Mouse (Mus musculus): ENCODE data around the gene Olfr522.

Olfr522 gene

GRCm38 (mm10) chr7:140164664-140165063, at the start of gene Olfr522:
Gene Olfr522, minus strand, starts transcription at chr7:140164764.
- in situ Hi-C loops (cut with MboI, MseI), result no loop called here

DNA sequence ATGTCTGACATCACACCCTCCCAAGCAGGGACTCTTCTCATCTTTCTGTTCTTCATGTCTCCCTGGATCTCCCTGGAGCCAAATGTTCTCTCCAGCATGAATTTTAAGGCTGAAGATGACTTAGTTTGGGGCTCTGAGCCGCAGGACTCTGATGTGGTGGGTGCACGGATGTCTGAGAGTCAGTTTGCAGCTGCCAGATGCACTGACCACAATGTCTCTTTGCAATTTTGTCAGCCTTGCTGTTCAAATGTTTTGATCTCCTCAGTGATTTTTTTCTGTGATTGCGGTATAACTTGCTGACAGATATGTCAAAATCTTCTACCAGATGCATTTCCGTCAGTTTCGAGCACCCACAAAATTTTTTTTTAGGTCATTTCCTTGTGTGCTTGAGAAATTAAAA, 49.3 kb upstream of the Olfr522 start:
- in situ Hi-C loops (cut with MboI, MseI), result no loop called here

DNA sequence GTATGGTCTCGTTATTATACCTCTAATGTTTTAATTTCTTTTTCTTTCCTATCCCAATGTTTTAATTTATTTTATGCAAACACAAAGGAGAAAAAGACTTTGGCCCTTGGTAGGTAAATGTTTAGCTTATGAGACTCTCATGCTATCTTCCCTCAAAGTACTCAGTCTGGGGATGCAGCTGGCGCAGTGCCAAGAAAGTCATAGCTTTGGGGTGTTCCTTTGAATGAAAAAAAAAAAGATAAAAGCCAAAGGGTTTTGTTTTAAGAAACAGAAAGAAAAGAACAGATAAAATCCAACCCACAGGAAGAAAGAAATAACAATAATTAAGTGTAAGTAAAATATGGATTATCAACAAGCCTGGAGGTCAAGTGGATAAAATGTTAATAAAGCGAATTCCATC, 44.1 kb upstream of the Olfr522 start:
- in situ Hi-C loops (cut with MboI, MseI), result no loop called here

DNA sequence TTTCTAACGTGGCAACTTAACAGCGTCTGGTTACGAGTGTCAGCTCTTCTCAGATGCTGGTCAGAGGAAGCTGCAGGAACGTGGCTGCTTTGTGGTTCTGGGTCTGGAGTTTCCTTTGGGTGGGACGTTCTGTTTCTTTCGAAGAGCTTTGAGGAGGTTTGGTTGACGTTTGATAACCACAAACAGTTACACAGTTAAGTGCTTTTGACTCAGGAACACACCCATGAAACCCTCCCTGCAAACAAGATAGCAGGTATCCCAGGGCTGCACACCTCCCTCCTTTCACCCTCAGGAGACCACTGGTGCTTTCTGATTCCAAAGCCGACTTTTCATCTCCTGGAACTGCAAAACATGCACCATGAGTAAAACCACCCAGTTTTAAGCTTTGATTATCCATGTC, 43.6 kb upstream of the Olfr522 start:
- in situ Hi-C loops (cut with MboI, MseI), result no loop called here

GRCm38 (mm10) chr7:140206904-140207303, 42.3 kb upstream of the Olfr522 start:
- in situ Hi-C loops (cut with MboI, MseI), result no loop called here

- in situ Hi-C loops (cut with MboI, MseI), result no loop called here
These were observed 41.3 kb upstream of the Olfr522 start, which contains the start of gene Olfr524 for GRCm38 (mm10) chr7:140205864-140206263. Gene Olfr524, minus strand, starts transcription at chr7:140205964.

DNA sequence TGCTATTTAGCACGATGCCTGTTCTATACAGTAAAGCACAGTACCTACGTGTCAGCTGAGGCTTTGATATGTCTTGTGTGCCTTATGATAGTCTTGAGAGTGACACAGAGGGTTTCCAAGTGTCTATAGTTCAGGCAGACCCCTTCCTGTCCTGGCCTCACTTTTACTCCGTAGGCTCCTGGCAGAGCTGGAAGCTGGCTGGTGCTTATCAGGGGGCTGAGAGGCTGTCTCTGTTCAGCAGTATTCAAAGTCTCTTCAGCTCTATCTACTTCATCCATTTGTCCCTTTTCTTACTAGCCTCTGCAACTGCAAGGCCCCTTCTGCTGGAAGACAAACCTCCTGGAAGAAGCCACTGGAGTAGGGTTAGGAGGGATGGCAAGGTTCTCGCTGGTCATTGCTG, 36.5 kb upstream of the Olfr522 start:
- in situ Hi-C loops (cut with MboI, MseI), result no loop called here

- in situ Hi-C loops (cut with MboI, MseI), result no loop called here
These were observed 31.4 kb upstream of the Olfr522 start for GRCm38 (mm10) chr7:140196002-140196401.

DNA sequence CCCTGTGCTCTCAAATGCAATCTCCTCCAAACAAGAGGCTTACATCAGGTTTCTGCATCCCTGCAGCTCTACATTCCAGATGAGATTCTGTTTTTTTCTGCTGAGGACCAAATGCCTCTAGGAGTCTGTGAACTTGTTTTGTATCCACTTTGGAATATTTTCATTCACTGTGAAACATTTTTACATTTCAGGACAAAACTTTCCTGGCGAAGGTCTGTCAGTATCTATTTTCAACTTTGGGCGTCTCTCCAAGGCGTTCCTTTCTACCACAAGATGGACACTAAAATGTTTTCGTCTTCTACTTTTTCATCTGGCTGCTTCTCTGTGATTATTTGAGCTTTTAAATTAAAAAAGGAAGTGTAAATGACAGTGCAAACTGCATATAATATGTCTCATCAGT, 29.5 kb upstream of the Olfr522 start:
- in situ Hi-C loops (cut with MboI, MseI), result no loop called here

DNA sequence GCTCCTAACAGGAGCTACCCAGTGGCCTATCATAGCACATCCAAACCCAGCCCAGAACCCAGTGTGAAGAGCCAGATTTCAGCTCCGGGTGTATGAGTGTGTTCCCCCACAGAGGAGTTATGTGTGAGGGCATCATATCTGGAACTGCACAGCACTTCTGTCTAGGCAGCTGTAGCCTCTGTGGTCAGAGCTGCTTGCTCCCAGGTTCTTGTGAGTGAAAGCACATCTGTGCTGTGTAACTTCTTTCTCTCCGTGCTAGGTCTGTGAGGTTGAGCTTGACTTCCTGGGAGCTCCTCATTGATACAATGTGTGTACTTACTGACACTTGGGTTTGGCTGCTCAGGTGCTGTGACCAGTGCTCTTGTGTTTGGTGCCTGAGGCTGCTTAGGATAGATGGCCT, 28.3 kb upstream of the Olfr522 start:
- in situ Hi-C loops (cut with MboI, MseI), result no loop called here

DNA sequence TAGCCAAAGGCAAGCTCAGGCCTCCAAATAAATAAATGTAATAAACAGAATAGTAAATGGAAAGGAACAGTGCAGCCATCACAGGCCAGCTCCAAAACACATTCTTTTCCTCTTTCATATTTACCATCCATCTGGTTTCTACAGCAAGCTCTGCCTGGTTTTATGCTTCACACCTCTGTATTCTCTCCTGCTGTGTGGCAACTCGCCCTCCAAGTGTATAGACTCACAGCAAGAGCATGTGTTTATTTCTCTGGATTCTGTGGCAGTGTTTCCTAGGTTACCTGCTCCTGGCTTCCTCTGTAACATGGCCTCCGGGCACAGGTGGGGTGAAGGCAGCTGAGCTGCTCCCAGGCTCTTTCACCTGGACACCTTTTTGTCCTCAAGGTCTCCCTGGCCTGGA, 27.9 kb upstream of the Olfr522 start:
- in situ Hi-C loops (cut with MboI, MseI), result no loop called here

- in situ Hi-C loops (cut with MboI, MseI), result no loop called here
These were observed 25.9 kb upstream of the Olfr522 start for GRCm38 (mm10) chr7:140190435-140190834.

DNA sequence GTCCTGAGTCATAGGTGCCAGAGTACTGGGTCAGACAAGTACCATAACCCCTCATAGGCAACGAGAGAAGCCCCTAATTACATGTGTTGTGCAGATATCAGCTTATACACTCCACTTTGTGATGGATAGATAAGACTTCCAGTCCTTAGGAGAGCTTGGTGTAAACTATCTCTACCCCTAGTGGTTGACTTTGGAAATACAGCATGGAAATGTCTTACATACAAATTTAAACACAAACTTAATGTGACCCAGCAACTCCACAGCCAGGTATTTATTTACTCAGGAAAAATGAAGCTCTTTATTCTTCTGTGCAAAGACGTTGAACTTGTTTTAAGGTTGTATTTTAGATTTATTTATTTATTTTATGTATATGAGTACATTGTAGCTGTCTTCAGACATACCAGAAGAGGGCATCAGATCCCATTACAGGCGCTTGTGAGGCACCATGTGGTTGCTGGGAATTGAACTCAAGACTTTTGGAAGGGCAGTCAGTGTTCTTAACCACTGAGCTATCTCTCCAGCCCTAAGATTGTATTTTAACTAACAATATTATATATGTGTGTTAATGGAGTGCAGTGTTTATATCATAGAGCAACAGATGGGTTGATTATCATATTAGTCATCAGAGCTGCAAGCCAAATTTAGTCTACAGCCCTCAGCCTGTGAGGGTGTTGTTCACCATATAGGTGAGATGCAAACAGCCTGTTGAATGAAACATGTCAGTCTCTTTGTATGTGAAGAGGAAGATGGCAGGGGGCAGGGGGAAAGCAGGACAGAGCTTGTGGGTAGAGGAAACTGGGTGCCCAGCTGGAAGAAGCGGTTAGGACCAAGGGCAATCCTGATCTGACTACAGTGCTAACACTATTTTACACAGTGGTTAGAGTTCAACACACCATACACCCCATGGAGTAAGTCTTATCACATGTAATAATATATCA, 24.1 kb upstream of the Olfr522 start:
- in situ Hi-C loops (cut with MboI, MseI), result loop anchor here (10.0 kb wide), 1 partner anchor 616 kb away; no protein-coding TSS in a partner anchor

DNA sequence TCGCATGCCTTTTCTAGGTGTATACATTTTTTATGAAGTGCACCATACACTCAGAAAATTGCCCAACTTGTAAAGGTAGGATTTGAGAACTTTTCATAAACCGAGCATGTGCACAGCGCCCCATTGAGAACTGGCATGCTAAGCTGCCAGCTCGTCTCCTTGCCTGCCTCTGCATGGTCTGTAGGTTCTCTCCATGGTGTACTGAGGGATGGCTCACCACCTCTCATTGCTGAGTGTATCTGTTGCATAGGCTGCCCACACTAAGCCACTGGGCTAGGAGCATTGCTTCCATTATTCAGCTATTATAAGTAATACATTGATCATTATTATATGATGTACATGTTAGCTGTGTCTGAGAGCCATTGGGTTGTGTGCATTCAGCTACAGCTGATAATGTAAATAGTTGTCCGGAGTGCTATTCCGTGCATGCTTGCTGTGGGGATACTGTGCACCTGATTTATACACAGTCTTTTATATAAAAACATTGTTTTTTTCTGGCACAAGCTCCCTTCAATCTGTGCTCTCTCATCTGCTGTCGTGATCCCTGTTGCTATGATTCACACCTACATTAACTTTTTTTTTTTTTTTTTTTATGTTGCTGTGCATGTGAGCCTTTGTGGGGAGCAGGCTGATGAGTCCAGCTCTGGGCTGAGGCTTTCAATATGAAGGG, 23.3 kb upstream of the Olfr522 start:
- in situ Hi-C loops (cut with MboI, MseI), result loop anchor here (10.0 kb wide), 1 partner anchor 617 kb away; no protein-coding TSS in a partner anchor

DNA sequence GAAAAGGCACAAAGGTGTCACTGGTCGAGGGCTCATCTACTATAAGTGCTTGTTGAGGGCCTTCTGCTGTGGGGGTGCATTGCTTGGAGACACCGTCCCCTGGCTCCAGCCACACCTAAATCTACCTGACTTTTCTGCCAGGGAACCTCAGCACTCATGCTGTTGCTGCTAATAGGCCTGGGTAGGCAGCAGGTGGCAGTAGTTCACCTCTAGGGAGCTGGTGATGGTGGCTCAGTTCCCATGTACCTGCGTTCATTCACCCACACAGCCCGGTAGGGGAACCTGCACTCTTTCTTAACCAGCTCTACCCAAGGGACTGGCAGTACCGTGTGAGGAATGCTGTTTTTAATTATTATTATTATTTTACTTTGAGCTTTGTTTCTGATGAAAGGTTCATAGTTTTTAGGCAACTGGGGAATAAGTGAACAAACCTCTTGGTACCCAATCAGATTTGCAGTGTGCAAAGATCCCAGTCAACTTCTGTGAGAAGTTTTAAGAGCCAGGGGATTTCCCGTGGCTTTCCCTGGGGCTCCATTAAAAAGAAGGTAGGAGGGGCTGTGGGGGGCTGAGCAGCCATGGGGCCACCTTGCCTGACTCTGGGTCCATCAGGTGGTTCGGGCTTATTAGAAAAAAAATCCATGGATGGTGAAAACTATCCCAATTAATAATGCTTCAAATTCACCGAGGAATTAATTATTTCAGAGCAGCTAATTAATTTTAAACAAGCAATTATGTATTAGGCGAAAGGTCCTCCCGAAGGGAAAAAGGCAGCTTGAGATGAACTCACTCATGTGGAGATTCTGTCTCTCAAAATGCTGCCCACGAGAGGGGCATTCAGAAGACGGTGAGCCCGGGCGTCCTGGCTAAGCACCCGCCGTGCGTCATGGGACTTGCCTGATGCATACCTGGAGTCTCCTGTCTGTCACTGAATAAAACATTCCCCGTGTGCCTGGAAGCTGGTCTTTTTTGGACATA, 22.4 kb upstream of the Olfr522 start:
- in situ Hi-C loops (cut with MboI, MseI), result loop anchor here (10.0 kb wide), 1 partner anchor 618 kb away; no protein-coding TSS in a partner anchor

DNA sequence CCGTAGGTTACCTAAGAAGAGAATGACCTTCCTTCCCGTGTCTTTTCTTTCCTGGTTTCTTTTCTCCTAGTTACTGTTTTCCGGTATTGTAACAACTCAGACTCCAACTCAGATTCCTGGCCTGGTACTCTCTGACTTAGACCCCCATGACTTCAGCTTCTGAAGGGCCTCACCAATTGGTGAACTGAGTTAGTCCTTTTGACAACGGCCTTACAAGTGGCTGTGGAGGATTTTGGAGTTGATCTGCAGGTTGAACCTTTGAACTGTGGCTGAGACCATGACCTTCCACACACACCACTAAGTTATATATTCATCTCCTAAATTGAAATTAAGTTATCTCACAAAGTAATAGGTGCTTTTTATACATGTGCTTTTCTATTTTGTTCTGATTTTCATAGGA, 19.6 kb upstream of the Olfr522 start:
- in situ Hi-C loops (cut with MboI, MseI), result loop anchor here (10.0 kb wide), 1 partner anchor 621 kb away; no protein-coding TSS in a partner anchor

- in situ Hi-C loops (cut with MboI, MseI), result loop anchor here (10.0 kb wide), 1 partner anchor 624 kb away; no protein-coding TSS in a partner anchor
These were observed 16.1 kb upstream of the Olfr522 start for GRCm38 (mm10) chr7:140180692-140181091.

- in situ Hi-C loops (cut with MboI, MseI), result no loop called here
These were observed 14.6 kb upstream of the Olfr522 start for GRCm38 (mm10) chr7:140179176-140179575.

DNA sequence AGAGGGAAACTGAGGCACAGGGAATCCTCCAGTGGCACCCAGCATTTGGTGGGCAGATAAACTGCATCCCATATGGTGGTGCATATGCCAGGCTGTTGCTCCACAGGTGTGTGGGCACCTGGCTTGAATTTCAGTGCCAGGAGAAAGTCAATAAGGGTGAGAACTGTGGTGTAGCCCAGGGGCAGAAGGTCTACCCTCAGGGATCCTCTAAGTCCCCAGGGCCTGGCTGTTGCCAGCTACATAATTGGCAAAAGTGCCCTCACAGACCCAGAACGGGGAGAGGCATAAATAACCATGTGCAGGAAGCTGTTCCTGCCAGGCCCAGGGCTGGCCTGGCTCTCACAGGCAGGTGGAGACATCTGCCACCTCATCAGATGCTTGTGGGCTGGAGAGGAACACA, 8.4 kb upstream of the Olfr522 start, which contains the start of gene Olfr523:
Gene Olfr523 (plus strand): TSS at position 282 of the 400 bp plus-strand sequence.
- in situ Hi-C loops (cut with MboI, MseI), result no loop called here

- in situ Hi-C loops (cut with MboI, MseI), result no loop called here
These were observed 6.3 kb upstream of the Olfr522 start for GRCm38 (mm10) chr7:140170863-140171262.

DNA sequence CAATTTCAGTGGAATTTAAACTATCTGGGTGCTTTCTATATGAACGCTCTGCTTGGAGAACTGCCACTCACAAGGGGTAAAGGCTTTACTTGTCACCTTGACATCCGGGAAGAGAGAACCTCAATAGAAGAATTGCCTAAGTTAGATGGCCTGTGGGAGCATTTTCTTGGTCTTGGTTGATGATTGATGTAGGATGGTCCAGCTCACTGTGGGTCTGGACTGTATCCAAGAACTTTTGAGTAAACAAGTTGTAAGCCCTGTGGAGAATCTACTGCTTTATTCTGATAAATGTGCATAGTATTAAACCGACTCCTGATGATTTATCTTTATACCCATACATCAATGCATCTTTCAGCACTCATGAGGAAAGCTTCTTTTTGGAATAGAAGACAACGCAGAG, 4.8 kb upstream of the Olfr522 start:
- in situ Hi-C loops (cut with MboI, MseI), result no loop called here

Measured in T-helper 2 cell (primary cell).